Mouse (Mus musculus) neural tube, embryonic 10.5 days (tissue): ENCODE measurements around the gene Cfd.

Experiments used
- DNase-seq: peaks from one replicate; pipeline ENCODE4 v3.0.0-alpha.2; 2017; ENCODE audit warnings: low spot score; ENCODE audit errors: extremely low spot score

The Cfd gene

DNA sequence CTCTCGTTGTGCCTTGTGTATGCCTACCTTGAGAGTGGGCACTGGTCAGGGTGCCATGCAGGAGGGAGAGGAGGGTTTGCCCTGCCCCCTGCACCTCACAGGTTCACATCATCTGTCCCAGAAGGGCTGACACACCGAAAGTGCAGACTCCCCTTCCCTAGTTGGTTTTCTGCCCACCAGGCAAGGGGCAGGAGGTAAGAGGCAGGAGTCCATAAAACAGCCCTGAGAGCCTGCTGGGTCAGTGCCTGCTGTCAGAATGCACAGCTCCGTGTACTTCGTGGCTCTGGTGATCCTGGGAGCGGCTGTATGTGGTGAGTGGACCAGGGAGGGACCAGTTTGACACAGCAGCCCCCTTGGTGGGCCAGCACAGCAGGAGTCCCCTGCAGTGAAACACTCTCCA lies at the start of gene Cfd:
TSS of gene Cfd (plus strand) at position 184 of the 400 bp plus-strand sequence.
- no peak for DNase-seq

DNA sequence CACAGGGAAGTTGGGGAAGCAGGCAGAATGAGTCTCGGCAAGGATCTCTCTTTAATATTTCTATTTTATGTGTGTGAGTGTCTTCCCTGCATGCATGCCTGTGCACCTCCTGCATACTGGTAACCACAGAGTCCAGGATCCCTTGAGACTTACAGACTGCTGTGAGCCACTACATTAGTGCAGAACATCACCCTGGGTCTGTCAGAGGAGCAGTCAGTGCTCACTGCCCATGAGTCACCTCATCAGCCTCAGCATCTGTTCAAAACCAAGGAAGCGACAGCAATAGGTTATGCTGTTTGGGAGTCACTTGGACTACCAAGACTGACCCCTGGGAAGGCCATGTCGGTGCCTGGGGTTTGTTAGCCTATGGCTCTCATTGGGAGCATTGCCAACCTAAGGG lies 48.3 kb upstream of the Cfd start:
- DNase-seq, result no peak

DNA sequence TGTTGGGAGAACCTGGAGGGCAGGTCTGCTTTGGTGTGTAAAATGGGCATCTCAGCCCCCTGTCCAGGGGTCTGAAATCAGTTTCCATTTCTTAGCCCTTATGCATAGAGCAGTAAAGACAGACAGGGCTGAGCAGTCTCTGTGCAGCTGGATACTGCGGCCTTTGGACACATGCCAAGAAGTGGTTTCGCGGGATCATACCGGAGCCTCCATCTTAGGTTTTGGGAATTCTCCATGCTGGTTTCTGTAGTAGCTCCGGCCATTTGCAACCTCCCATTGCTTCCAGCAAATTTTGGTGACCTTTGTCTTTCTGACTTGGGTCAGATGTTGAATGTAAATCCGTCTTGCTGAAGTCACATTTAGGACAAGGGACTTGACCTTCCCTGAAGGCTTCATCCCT lies 47.2 kb upstream of the Cfd start:
- no peak for DNase-seq

DNA sequence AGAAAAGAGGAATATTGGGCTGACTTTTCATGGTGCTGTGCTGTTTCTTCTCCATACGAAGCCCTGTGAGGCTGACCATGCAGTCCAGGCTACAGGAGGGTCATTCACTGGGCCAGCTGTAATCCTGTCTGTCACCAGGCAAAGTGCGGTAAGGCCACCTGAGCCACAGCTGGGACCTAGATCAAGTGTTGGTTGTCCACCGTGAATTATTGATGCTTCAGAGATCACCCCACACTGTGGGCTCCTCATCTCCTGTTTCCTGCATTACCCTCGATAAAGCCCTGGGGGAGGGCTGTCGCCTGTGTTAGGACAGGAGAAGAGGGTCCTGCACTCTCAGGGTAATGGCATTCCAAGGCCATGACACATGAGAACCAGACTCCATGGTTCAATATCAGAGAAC lies 44.1 kb upstream of the Cfd start:
- DNase-seq, result no peak

DNA sequence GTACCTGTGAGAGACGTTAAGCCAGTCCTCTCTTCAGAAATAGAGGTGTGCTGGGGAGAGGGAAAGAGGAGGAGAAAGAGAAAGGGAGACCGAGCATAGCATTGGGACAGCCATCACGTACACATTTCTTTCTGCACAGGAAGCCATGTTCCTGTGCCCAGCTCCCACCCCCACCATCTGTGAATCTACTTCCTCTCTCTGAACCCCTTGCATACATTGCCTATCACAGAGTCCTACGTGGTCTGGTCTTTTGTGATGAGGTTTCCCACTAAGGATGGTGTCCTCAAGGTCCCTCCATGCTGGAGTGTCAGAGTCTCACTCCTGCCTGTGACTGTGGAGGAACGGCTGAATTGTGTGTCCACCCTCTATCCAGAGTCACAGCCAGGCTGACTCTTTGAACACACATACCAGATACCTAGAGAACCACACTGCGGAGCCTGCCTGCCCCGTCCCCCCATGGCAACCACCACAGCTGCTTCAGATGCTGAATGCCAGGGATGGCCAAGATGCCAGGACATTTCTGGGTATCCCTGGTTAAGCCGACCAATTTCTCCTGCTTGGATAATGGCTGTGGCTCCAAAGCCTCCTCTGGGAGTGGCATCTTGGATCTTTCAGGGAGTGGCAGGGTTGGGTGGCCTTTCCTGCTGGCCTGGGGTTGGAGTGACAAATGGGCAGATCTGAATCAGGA lies 40.6 kb upstream of the Cfd start:
- no peak for DNase-seq

DNA sequence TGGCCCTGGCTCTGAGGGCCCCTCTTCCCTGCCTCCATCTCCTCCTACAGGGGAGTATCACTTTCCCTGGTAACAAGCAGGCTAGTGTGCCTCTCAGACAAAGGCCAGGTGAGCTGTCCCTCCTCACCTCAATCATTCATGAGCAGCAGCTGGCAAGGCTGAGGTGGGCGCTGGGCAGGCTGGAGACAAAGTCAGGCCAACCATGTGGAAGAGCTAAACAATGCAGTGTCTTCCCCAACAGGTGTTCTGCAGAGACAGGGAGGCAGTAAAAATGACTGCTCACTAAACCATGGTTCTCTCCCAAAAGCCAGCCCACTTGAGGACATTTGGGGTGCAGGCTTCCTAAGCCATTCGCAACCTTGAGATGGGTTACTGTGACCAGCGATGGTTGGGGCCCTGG lies 39.0 kb upstream of the Cfd start:
- no peak for DNase-seq

DNA sequence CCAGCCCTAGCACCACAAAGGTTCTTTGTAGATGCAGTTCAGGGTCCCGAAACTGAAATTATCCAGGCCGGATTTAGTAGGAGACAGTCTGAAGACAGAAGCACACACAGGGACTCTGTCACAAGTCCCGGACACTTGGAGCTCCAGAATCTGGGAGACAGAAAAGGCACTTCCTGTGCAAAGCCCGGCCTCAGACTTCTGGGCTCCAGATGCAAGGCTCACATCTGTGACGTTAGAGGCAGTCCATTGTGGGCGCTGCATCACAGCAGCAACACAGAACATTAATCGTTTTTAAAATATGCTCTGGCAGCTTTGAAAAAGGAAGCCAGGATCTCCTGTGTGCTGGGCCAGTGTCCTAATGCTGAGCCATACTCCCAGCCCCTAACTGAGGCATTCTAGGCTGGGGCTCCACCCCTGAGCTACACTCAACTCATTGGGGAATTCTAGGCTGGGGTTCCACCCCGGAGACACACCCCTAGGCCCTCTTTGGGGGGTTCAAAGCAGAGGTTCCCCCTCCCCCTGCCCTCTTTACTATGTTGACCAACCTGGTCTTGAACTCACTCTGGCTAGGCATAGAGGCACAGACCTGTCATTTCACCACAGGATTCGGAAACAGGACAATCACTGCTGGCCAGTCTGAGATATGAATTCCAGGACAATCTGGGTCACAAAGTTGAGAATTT lies 38.4 kb upstream of the Cfd start:
- no peak for DNase-seq

DNA sequence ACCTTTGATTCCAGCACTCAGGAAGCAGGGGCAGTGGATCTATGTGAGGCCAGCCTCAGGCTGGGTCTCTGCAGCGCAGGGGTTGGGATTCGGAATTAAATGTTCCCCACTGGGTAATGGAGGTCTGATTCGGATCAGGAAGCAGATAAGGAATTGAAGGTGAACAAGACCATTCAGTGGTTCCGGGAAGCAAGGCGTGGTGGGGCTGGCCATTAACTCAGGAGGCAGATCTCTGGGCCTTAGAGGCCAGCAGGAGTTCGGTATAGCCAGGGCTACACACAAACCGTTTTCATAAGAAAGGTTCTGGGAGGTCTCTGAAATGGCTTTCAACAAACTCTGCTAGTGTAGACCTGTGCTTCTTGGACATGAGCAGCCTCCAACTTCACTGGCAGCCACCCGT lies 37.8 kb upstream of the Cfd start:
- no peak for DNase-seq

DNA sequence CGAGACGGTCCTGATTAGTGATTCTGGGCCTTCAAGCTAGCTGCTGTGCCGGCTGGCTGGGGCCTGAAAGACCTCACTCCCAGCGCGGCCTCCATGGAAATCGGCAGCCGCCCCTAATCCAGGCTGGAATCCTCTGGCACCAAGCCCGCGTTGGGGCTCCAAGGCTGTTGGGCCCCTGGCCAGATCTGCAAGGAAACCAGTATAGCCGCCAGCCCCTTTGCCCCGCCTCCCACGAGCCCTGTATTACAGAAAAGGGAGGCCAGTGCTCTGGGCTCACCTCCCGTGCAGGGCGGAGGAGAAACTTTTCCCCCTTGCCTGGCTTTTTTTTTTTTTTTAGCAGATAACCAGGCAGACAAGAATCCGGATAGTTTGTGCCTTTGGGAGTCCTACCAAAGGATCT lies 37.3 kb upstream of the Cfd start:
- peak; percentile 81 for DNase-seq

DNA sequence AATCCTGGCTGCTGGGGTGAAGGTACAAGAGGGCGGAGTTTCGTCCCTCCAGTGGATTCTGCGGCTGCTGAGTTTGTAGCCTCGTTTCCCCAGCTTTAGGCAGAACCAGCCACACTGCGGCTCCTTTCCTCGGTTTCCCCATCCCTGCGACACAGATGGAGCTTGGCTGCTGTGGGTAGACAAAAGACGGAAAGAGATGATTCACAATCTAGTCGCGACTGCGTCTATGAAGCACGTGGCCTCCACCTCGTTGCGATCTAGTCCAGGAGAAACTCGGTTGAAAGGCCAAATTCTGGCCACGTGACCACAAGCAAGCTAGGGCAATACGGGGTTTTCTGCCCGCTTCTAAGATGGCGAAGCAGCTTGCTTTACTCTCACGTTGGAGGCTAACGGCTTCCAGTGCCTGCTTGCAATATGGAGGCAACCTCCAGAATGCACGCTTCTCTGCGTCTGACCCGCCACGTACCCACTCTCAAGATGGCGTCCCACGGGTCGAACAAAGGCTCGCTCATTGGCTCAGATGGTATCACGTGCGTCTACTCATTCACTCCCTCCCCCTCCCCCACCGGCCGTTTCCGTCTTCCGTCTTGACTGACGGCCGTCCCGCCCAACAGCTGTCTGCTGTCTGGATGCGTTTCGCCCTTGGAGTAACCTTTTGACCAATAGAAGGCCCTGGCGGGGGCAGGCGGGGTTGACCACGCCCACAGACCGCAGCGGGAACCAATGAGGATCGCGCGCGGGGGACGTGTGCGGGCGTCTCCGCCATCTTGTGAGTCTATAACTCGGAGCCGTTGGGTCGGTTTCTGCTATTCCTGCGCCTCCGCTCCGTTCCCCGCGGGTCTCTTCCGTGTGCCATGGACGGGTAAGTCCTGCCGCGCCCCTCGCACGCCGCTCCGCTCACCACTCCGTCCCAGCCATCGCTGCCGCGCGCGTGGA lies 36.5 kb upstream of the Cfd start, which contains the start of gene Ptbp1:
TSS of gene Ptbp1 (plus strand) at position 568 of the 936 bp plus-strand sequence.
- DNase-seq, result peak; percentile 100

DNA sequence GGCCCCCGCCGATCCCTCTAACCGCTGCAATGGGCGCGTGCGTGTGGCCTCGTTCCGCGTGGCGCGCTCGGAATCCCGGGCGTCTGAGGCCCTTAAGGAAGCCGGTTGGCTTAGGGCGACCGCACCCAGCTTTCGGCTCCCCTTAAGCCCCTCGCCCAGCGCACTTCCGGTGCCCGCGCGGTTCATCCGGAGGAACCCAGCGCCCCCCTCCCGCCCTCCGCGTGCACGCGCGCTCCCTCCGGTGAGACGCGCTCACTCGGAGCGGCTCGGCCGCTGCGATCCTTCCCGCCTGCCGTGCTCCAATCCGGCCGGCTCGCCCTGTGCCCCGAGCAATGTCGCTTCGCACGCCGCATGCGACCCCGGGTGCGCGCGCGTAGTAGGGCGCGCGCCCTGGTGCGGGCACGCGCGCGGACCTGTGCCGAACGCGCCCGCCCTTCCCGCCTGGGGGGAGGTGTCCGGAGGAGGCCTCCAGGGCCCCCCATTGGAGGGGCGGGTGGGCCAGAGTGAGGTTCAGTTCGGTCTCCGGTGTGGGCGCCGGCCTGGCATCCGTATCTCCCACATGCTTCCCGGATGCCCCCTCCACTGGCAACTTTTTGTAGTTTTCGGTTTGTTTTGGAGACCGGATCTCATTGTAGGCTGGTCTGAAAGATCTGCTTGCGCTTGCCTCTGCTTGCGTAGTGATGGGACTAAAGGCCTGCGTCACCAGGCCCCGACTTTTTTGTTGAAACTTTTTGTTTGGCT lies 35.7 kb upstream of the Cfd start:
- DNase-seq, result no peak

DNA sequence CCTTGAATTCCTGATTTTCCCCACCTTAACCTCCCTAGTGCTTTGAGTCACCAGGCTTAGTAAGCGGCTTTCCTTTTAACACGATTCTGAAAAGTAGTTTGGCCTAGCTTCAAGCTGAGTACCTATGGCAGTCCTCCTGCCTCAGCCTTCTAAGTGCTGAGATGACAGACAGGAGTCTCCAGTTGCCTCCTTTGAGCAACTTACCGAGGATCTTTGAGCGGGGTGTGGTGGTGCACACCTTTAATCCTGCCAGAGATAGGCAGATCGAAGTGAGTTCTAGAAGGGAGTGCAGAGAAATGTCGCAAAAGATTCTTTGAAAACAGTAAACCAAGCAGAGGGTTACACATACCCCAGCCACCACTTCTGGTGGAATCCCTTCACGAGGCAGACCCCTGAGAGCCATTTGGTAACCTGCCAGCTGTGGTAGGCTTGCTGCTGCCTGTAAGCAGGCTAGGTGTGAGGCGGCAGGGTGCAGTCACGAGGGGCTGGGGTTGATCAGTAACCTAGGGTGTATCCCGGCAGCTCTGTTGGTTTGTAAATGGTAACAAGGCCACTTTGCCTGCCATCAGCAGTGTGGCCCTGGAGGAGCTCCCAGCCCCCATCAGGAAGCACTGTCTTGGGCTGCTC lies 35.0 kb upstream of the Cfd start:
- DNase-seq, result no peak

DNA sequence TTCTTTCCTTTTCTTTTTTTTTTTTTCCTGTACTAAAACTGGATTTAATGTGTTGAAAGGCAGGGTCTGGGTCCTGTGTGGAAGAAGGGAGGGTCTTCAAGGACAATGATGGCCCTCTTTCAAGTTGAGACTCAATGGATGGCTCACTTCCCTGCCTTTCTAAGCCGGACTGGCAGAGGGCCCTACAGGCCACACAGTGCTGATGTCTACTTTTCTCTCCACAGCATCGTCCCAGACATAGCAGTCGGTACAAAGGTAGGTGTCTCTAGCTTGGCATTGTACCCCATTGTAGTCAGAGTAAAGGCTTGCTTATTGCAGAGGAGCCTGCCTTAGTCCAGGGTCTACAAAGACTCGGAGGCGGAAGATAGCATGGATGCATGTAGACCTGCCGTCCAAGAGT lies 34.4 kb upstream of the Cfd start:
- DNase-seq, result no peak

DNA sequence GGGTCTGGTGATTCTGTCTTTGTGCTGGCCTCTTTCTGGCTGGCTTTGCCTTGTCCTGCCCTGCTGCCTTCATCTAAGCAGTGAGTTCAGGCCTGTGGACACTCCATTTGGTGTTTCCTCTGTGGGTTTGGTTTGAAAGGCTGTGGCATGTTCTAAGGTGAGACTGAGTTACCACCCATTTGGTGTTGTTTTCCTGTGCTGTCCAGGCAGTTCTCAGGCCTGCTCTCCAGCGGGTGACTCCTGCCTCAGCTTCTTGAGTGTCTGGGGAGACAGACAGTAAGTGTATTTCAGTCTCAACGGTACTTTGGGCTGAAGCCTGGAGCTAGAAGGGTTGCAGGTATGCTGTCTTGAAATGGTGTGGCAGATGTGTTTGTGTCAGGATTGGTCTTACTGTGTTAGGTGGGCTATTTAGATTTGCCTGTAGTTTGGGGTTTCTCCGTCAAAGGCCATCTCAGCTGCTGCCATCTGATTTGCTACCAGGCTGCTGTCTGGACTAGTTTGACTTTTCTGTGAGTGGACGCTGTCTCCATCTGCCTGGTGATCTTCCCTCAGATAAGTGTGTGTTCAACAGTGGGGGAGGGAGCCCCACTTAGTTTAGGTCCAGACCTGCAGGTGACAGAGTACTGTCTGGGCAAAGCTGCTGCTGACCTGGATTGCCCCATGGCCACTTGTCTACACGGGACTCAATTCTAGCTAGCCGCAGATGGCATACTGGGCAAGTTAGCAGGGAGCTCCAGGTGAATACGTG lies 33.8 kb upstream of the Cfd start:
- DNase-seq, result no peak

DNA sequence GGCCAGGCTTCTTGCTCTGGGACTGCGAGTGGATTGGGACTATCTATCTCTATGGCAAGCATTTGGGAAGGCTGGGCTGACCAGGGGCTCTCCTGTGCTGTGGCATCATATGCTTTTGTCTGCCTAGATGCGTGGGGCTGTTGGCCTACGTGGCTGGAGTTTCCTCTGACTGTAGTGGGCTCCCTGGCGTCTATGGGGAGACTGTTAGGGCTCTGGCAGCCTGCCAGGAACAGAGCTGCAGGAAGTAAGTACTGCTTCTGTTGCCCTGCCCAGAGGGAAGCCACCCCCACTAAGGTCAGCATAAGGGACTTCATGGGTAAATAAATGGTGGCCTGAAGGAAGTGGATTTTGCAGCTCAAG lies 33.2 kb upstream of the Cfd start:
- DNase-seq, result no peak

DNA sequence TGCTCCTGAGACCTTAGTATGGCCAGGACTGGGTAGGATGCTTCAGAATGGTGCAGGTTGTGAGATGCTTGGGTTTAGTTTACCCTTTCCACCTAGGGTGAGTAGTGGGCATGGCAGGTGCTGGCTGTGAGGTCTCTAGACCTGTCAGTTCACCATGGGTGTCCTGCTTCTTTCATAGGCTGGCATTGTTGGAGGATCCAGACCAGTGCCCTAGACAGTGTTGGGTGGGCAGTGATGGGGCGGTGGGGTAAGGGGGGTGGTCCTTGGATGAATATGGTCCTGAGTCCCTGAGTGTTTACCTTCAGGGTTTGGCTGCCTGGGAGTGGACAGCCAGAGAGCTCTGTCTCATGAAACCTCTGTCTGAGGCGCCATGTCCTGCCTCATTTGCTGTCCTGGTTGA lies 32.8 kb upstream of the Cfd start:
- DNase-seq, result no peak

DNA sequence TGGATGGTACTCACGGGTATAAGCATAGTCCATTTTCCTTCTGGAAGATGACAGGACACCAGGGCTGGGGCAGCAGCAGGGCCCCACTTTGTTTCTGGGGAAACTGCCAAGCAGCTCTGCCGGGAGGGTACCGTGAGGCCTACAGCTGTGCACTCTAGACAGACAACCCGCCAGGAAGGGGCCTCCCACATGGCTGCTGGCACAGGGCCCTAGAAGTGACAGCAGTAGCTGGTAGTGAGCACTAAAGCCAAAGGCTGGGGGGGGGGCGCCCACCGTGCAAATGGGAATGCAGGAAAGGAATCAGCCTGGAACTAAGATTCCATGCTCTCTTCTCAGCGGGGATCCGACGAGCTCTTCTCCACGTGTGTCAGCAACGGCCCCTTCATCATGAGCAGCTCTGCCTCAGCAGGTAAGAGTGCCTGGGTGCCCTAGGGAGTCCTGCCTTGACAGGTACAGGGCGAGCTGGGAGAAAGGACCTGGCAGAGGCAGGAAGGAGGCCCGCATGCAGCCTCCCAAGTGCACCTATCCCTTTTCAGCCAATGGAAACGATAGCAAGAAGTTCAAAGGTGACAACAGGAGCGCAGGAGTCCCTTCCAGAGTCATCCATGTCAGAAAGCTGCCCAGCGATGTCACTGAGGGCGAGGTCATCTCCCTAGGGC lies 32.1 kb upstream of the Cfd start:
- no peak for DNase-seq

DNA sequence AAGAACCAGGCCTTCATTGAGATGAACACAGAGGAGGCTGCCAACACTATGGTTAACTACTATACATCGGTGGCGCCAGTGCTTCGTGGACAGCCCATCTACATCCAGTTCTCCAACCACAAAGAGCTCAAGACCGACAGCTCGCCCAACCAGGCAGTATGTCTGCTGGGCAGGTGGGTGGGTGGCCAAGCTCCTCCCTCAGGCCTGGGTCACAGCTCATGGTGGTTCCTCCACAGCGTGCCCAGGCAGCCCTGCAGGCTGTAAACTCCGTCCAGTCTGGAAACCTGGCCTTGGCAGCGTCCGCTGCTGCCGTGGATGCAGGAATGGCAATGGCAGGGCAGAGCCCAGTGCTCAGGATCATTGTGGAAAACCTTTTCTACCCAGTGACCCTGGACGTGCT lies 31.5 kb upstream of the Cfd start:
- DNase-seq, result no peak

DNA sequence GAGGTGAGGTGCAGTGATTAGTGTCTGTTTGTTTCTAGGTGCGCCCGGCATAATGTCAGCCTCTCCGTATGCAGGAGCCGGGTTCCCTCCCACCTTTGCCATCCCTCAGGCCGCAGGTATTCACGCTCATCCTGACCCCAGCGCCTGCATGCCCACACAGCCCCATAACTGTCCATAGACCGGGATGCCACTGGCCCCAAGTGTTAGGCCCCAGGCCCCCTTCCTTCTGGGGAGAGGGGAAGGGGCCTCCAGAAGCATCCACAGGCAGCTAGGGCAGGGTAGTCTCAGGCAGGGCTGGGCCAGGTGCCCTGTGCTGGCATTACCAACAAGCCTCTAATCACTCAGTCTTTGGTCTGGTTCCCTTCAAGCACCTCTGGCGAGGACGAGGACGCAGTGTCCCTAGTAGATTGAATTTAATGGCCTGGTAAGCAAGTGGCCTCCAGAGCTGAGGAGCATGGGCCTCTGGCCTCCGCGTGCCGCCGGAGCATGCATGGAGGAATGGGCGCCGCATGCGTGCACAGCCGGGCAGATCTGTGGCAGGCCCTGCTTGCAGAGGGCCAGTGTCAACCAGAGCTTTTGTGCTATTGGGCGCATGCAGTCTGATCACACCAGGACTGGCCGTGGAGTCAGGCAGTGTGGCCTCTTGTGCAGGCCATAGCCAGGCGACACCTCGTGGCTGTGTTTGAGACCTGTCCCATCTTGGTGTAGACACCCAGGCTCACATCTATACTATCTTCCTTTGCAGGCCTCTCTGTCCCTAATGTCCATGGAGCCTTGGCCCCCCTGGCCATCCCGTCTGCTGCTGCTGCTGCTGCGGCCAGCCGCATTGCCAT lies 30.4 kb upstream of the Cfd start:
- DNase-seq, result no peak
